Mouse (Mus musculus): ENCODE results near the gene Dtx1. TPM values are rescaled to one million over a fixed set of nuclear protein-coding genes. Genes with fewer than 3 reads are reported as not detected.

Gene Dtx1
- polyA plus RNA-seq, 1 experiment from 2014 or later, result 4.0 TPM

Other genes with a start within 250 kb of the Dtx1 start
- 0.57 and 0.95 TPM in 2 replicates for gene Sdsl, start 239.1 kb downstream of the Dtx1 start, polyA plus RNA-seq (2015; fragmentation: Nextera tagmentation; extraction: Ambion mirVana)
- 0.24 TPM in 1 of 2 replicates, not detected in the other for gene Sds, start 235.4 kb downstream of the Dtx1 start, polyA plus RNA-seq (2015; fragmentation: Nextera tagmentation; extraction: Ambion mirVana)
- 58.9 and 63.4 TPM in 2 replicates for gene Plbd2, start 208.3 kb downstream of the Dtx1 start, polyA plus RNA-seq (2015; fragmentation: Nextera tagmentation; extraction: Ambion mirVana)
- gene Slc8b1, start 200.8 kb downstream of the Dtx1 start, polyA plus RNA-seq (2015; fragmentation: Nextera tagmentation; extraction: Ambion mirVana), result 12.0 and 13.4 TPM in 2 replicates
- 25.4 and 25.8 TPM in 2 replicates for gene Tpcn1, start 123.3 kb downstream of the Dtx1 start, polyA plus RNA-seq (2015; fragmentation: Nextera tagmentation; extraction: Ambion mirVana)
- 0.38 TPM in 2 replicates for gene Iqcd, start 122.9 kb downstream of the Dtx1 start, polyA plus RNA-seq (2015; fragmentation: Nextera tagmentation; extraction: Ambion mirVana)
- 13.8 TPM in 2 replicates for gene Rita1, start 99.3 kb downstream of the Dtx1 start, polyA plus RNA-seq (2015; fragmentation: Nextera tagmentation; extraction: Ambion mirVana)
- 39.4 and 41.7 TPM in 2 replicates for gene Ddx54, start 99.2 kb downstream of the Dtx1 start, polyA plus RNA-seq (2015; fragmentation: Nextera tagmentation; extraction: Ambion mirVana)
- gene Cfap73, start 77.7 kb downstream of the Dtx1 start, polyA plus RNA-seq (2015; fragmentation: Nextera tagmentation; extraction: Ambion mirVana), result not detected in 2 replicates
- 0.43 and 0.49 TPM in 2 replicates for gene Rasal1, start 63.1 kb downstream of the Dtx1 start, polyA plus RNA-seq (2015; fragmentation: Nextera tagmentation; extraction: Ambion mirVana)
- gene Oas2, start 37.9 kb upstream of the Dtx1 start, polyA plus RNA-seq (2015; fragmentation: Nextera tagmentation; extraction: Ambion mirVana), result 0.32 and 0.44 TPM in 2 replicates
- 0.16 and 0.18 TPM in 2 replicates for gene Oas3, start 65.7 kb upstream of the Dtx1 start, polyA plus RNA-seq (2015; fragmentation: Nextera tagmentation; extraction: Ambion mirVana)
- gene Oas1e, start 83.6 kb upstream of the Dtx1 start, polyA plus RNA-seq (2015; fragmentation: Nextera tagmentation; extraction: Ambion mirVana), result not detected in 2 replicates
- gene Oas1c, start 100.6 kb upstream of the Dtx1 start, polyA plus RNA-seq (2015; fragmentation: Nextera tagmentation; extraction: Ambion mirVana), result 0.17 and 0.35 TPM in 2 replicates
- gene Oas1f, start 135.4 kb upstream of the Dtx1 start, polyA plus RNA-seq (2015; fragmentation: Nextera tagmentation; extraction: Ambion mirVana), result 0.42 and 1.0 TPM in 2 replicates
- not detected in 2 replicates for gene Oas1h, start 149.5 kb upstream of the Dtx1 start, polyA plus RNA-seq (2015; fragmentation: Nextera tagmentation; extraction: Ambion mirVana)
- gene Oas1g, start 175.7 kb upstream of the Dtx1 start, polyA plus RNA-seq (2015; fragmentation: Nextera tagmentation; extraction: Ambion mirVana), result 0.48 and 0.81 TPM in 2 replicates
- 2.3 and 2.5 TPM in 2 replicates for gene Oas1a, start 195.6 kb upstream of the Dtx1 start, polyA plus RNA-seq (2015; fragmentation: Nextera tagmentation; extraction: Ambion mirVana)
- gene Oas1d, start 202.6 kb upstream of the Dtx1 start, polyA plus RNA-seq (2015; fragmentation: Nextera tagmentation; extraction: Ambion mirVana), result not detected in 2 replicates

Measured in limb, embryonic 15.5 days (tissue).